Mouse (Mus musculus) lung, postnatal 36 days (tissue): ENCODE measurements at regions not wholly inside any gene's neighbourhood (a gene's known extent, or its start where the extent isn't known, plus 50 kb on each side); places are given as distances from the start of the nearest gene placed in this dataset.
A peak's percentile ranks its signal among the peaks of the same experiment; 100 is the strongest.

Source experiments
- DNase-seq: peaks from one replicate; pipeline ENCODE4 v3.0.0; 2022; ENCODE audit warnings: mixed read lengths

- DNase-seq: no peak
These were observed 256.3 kb upstream of the Lyplal1 start for GRCm38 (mm10) chr1:186373386-186373785.

DNA sequence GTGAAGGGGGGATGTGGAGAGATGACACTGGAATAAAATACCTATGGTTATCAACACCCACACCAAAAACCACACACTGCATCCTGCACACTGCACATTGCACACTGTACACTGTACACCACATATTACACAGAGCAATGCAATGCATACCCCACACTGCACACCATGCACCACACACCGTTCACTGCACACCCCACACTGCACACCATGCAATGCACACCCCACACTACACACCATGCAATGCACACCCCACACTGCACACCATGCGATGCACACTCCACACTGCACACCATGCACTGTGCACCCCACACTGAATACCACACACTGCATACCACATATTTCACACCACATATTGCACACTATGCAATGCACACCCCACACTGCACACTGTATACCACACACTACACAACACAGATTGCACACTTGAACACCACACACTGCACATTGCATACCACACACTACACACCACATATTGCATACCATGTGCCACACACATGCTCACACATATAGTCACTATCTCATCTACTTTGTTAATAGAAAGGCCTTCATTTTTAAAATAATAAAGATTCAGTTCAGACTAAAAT, 255.8 kb upstream of the Lyplal1 start:
- DNase-seq: no peak

DNA sequence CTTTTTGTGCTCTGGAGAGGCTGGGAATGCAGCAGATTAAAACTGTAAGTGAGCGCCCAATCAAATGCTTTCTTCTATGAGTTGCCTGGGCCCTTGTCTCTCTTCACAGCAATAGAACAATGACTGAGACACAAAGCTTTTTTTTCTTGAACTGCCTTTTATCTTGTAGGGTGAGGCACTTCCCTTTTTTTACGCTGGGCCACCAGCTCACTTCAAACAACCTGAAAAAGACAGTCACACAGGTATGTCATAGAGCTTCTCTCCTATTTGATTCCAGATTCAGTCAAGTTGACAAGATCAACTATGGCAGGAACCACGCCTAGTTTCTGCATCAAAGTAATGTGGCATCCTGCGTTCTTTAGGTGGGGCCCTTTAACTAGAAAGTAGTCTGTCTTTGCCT, 246.2 kb upstream of the Lyplal1 start:
- DNase-seq: no peak

- DNase-seq: peak; percentile 55
These were observed 241.0 kb upstream of the Lyplal1 start for GRCm38 (mm10) chr1:186358011-186358670.

- no peak for DNase-seq
These were observed 237.6 kb upstream of the Lyplal1 start for GRCm38 (mm10) chr1:186354742-186355141.

- DNase-seq: no peak
These were observed 237.0 kb upstream of the Lyplal1 start for GRCm38 (mm10) chr1:186354072-186354471.

DNA sequence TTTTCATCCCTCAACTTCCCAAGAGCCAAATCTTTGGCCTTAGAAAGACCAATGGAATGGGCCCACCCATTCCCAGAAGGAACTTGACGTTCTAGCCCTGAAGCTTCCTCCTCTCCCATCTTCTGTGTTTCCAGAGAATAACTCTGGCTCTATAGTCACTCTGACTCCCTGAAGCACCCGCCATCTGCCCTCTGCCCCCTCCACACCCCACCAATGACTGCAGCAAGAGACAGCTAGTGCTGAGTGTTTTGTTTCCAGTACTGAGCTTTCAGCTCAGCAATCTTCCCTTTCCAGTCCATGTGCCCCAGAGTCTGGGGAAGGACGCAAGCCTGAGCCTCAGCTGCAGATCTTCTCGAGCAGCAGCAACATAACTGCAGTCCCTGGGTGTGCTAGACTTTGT, 233.3 kb upstream of the Lyplal1 start:
- DNase-seq: no peak

- DNase-seq: no peak
These were observed 232.9 kb upstream of the Lyplal1 start for GRCm38 (mm10) chr1:186349966-186350365.

- peak; percentile 8 for DNase-seq
These were observed 230.5 kb upstream of the Lyplal1 start for GRCm38 (mm10) chr1:186347413-186348147.

- no peak for DNase-seq
These were observed 228.3 kb upstream of the Lyplal1 start for GRCm38 (mm10) chr1:186345449-186345848.

- DNase-seq: no peak
These were observed 225.9 kb upstream of the Lyplal1 start for GRCm38 (mm10) chr1:186342931-186343506.

DNA sequence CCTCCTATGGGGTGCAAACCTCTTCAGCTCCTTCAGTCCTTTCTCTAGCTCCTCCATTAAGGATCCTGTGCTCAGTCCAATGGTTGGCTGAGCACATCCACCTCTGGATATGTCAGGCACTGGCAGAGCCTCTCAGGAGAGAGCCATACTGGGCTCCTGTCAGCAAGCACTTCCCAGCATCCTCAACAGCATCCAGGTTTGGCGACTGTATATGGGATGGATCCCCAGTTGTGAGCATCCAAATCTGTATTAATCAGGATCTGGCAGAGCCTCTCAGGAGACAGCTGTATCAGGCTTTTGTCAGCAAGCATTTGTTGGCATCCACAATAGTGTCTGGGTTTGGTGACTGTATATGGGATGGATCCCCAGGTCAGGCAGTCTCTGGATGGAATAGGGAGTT, 225.3 kb upstream of the Lyplal1 start:
- DNase-seq: no peak

DNA sequence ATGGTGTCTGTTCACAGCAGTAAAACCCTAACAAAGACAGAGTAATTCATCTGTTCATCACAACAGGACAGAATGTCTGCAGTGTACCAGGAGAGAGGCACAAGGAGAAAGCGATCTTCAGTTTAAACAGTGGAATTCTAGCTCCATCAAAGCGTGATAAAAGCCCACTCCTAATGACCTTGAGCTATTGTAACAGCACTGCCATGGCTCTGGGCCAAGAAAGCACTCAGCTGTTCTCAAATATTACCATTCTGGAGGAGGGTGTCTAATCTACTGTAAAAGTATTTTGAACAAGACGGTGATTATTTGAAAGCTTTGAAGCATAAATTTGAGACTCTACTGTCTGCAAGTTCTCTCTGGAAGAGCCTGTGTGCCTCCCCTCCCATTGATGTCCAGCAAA, 224.8 kb upstream of the Lyplal1 start:
- DNase-seq: peak; percentile 20

- DNase-seq: no peak
These were observed 223.6 kb upstream of the Lyplal1 start for GRCm38 (mm10) chr1:186340701-186341100.

DNA sequence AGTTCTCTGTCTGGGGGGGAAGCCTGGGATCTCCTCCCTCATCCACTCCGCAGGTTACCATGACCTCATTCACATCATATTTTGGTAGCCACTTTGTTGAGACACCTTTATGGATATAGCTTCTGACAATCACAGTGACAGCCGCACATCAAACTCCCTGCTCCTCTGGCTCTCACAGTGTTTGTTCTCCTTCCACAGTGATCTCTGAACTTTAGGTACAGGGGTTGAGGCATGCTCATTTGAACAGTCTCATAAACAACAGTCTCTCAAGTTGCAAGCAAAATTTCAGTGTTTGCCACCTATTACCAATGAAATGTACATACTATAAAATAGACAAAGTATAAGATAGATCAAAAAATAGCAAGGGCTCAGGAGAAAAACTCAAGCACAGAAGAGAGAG, 200.2 kb upstream of the Lyplal1 start:
- no peak for DNase-seq

GRCm38 (mm10) chr1:186314180-186314579, 197.1 kb upstream of the Lyplal1 start:
- no peak for DNase-seq

GRCm38 (mm10) chr1:186312698-186313097, 195.6 kb upstream of the Lyplal1 start:
- no peak for DNase-seq

- DNase-seq: no peak
These were observed 194.9 kb upstream of the Lyplal1 start for GRCm38 (mm10) chr1:186312008-186312407.

DNA sequence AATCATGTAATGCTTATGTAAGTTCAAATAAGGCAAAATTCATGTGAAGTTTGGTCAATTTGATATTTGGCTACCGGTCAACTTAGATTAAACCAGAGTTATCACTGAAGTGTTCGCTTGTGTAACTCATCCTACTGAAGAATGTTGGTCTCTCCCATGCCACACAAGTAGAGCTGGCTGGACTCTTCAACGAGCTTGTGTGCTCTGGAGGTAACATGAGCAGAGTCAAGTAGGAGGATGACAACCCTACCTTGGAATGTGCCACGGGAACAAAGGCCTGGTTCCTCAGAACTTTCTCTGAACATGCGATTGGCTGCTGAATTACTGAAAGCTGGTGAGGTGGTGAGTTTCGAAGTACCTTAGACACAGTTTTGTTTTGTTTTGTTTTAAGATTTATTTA, 190.5 kb upstream of the Lyplal1 start:
- peak; percentile 53 for DNase-seq

DNA sequence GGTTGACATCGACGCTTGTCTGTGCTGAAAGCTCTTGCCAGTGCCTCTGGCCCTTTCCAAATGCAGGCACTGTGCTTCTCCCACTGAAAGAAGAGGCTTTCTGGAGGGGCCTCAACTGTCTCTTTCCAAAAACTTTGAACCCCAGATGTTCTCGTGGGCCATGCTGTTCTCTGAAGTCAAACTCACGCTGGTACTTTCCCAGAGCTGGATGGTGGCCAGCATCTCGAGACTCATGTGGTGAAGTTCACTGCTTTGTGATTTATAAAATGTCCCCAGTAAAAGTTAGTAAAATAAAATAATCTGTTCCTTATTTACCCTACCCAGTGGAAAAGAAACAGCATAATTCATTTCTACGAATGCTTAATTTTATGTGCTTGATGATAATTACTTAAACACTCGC, 180.4 kb upstream of the Lyplal1 start:
- no peak for DNase-seq

GRCm38 (mm10) chr1:186295201-186295600, 178.1 kb upstream of the Lyplal1 start:
- DNase-seq: no peak

DNA sequence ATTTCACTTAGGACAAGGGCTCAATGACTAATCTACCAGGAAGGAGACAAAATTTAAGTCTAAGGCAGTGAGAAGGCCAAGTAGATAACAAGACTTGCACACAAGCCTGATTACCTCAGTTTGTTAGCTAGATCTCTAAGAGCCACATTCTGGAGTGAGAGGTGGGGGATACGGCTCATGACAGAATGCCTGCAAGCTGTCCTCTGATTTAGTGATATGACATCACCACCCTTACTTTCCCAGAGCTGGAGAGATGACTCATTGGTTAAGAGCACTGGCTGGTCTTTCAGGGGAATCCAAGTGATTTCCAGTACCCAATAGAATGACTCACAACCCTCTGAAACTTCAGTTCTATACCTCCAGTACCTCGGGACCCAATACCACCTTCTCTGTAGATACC, 177.5 kb upstream of the Lyplal1 start:
- no peak for DNase-seq

DNA sequence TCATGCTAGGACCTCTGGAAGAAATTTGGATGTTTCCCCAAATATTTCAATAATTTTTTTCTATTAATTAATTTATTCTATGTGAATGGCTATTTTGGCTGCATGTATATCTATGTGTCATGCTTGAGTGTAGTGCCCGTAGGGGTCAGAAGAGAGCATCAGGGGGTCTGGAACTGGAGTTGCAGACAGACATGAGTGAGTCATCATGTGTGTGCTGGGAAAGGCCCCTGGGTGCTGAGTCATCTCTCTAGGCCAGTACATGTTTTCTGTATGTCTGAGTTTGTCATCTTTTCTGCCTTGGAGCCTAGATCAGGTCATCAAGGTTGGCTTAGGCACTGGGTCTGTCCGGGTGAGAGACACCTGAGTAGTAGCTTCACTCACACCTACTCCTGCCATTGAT, 172.0 kb upstream of the Lyplal1 start:
- DNase-seq: no peak

DNA sequence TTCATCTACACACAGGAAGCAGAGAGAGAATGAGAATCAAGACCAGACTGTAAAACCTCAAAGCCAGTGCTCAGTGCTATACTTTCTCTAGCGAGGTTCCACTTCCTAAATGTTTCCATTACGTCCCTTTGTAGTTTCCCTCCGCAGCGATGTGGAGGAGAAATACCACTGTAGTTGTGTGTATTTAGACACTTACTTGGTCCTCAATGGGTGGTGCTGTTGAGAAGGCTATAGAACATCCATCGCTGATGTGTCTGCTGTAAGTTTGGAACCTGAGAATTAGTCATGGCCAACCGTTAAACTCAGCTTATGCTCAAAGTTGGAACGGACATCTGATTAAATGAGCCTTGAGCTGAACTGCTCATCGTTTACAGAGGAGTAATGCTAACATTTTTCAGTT, 170.7 kb upstream of the Lyplal1 start:
- no peak for DNase-seq
